Mouse (Mus musculus) Muller cell, postnatal 12 days (primary cell): ENCODE measurements around the gene Adamts17.

ENCODE experiments used
- DNase-seq: peaks from one replicate; pipeline ENCODE4 v3.0.0-alpha.2; 2015; ENCODE audit errors: inconsistent ontology term

Gene Adamts17

GRCm38 (mm10) chr7:66846582-66846981 lies 7.0 kb downstream of the Adamts17 start:
- DNase-seq: no peak

- DNase-seq: no peak
These were observed 7.8 kb downstream of the Adamts17 start for GRCm38 (mm10) chr7:66847299-66847698.

- DNase-seq: no peak
These were observed 9.8 kb downstream of the Adamts17 start for GRCm38 (mm10) chr7:66849316-66849715.

- DNase-seq: peak; percentile 79
These were observed 12.6 kb downstream of the Adamts17 start for GRCm38 (mm10) chr7:66852164-66852563.

- DNase-seq: no peak
These were observed 18.1 kb downstream of the Adamts17 start for GRCm38 (mm10) chr7:66857610-66858009.

GRCm38 (mm10) chr7:66858247-66859075 lies 18.9 kb downstream of the Adamts17 start:
- DNase-seq: no peak

- peak; percentile 39 for DNase-seq
These were observed 19.7 kb downstream of the Adamts17 start for GRCm38 (mm10) chr7:66859220-66859619.

GRCm38 (mm10) chr7:66866944-66867718 lies 27.6 kb downstream of the Adamts17 start:
- no peak for DNase-seq

- DNase-seq: peak; percentile 64
These were observed 28.4 kb downstream of the Adamts17 start for GRCm38 (mm10) chr7:66867719-66868501.

- no peak for DNase-seq
These were observed 32.0 kb downstream of the Adamts17 start for GRCm38 (mm10) chr7:66871520-66871919.

GRCm38 (mm10) chr7:66871940-66872511 lies 32.5 kb downstream of the Adamts17 start:
- DNase-seq: no peak

- DNase-seq: no peak
These were observed 33.7 kb downstream of the Adamts17 start for GRCm38 (mm10) chr7:66873235-66873634.

GRCm38 (mm10) chr7:66891431-66891830 lies 51.9 kb downstream of the Adamts17 start:
- no peak for DNase-seq

- no peak for DNase-seq
These were observed 52.6 kb downstream of the Adamts17 start for GRCm38 (mm10) chr7:66892096-66892495.

GRCm38 (mm10) chr7:66902376-66902775 lies 62.8 kb downstream of the Adamts17 start:
- DNase-seq: no peak

- peak; percentile 13 for DNase-seq
These were observed 63.5 kb downstream of the Adamts17 start for GRCm38 (mm10) chr7:66903014-66903413.

GRCm38 (mm10) chr7:66905941-66906340 lies 66.4 kb downstream of the Adamts17 start:
- DNase-seq: no peak

GRCm38 (mm10) chr7:66912866-66913265 lies 73.3 kb downstream of the Adamts17 start:
- DNase-seq: peak; percentile 16

- DNase-seq: no peak
These were observed 84.1 kb downstream of the Adamts17 start for GRCm38 (mm10) chr7:66923595-66923994.

- DNase-seq: no peak
These were observed 84.6 kb downstream of the Adamts17 start for GRCm38 (mm10) chr7:66924104-66924503.

GRCm38 (mm10) chr7:66929263-66929662 lies 89.7 kb downstream of the Adamts17 start:
- peak; percentile 69 for DNase-seq

GRCm38 (mm10) chr7:66931291-66931690 lies 91.8 kb downstream of the Adamts17 start:
- no peak for DNase-seq
